Mouse (Mus musculus): ENCODE data around the gene Agpat3.

DNA sequence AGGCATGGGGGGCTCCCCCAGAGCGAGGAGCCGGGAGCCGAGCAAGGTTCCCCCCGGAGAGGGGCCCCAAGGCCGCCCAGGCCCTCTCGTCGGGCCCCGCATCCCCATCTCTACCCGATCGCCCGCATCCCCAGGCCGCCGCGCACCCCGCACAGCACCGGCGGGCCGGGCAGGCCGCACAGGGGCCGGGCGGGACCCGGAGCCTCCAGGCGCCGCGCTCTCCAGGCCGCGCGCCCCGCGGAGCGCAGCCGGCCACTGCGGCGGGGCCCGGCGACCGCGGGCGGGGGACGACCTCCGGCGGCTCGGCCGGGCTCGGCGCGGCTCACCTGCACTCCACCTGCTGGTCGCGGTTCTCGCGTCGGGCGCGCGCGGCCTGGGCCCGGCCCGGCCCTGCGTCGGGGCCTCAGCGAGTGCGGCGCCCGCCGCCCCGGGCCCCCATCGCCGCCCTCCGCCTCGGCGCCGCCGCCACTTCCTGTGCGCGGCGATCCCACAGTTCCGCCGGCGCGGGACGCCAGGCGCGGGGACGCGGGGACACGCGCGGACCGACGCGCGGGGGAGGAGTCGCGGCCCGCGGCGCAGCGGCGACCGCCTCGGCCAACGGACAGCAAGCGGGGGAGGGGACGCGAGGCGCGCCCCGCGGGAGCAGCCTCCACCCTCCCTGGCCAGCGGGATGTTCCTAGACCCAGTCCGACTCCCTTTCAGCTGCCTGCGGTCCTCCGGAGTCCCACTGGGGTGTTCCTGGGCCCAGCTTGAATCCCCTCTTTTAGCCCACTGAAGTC, at the start of gene Agpat3:
- no peak for TF ChIP-seq CTCF (IDR thresholded peaks at IDR 0.05; ENCODE audit: extremely low read depth, insufficient read length, insufficient replicate concordance, low read depth, low read length)
- TF ChIP-seq POLR2A (IDR thresholded peaks at IDR 0.05; ENCODE audit: low read depth, low read length), result no peak; the same call in 1 of the 2 replicates

Measured in small intestine, adult 2 months (tissue).